Mouse (Mus musculus): ENCODE results near the gene Dapk3. TPM values are rescaled to one million over a fixed set of nuclear protein-coding genes. Genes with fewer than 3 reads are reported as not detected.

Dapk3 gene
- polyA plus RNA-seq, 1 experiment from 2014 or later: 49.0 TPM

DNA sequence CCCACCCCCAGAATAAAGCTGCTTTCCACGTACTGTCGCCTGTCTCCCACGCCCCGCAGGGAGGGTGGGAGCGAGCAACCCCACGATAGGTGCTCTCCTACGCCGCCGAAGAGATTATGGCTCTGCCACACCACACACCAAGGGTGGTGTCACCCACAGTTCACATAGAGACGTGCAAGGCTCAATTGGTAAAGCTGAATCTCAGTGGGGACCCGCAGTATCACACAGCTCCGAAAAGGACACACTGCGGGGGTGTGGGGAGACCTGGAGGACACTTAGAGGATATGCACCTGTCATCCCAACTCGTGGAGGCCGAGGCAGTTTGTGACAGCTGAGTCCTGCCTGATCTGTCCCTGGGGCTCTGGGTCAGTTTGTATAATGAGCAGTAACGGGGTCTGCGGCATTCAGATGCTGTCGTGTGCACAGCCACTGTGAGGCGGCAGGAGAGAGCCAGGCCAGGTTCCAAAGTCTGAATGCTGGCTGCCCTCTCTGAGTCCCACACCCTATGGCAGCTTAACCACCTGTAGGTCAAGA, 10.2 kb downstream of the Dapk3 start:
- Histone ChIP-seq H3K27ac (ENCODE audit: low read depth, low read length) (peak overlapping the region; percentile 98), H3K36me3 (ENCODE audit: control insufficient read depth, insufficient read depth, low read length) (peaks cover 11% of the 10 kb centered on the region), H3K9me3 (ENCODE audit: control insufficient read depth, low read length) (no peaks in the 10 kb centered on the region), H3K4me3 (ENCODE audit: low read length) (peak overlapping the region; percentile 63), H3K4me2 (ENCODE audit: low read length) (peak overlapping the region; percentile 75), H3K4me1 (ENCODE audit: control insufficient read depth, insufficient read depth, low read depth, low read length) (peaks cover 19% of the 10 kb centered on the region), H3K27me3 (replicated peaks; ENCODE audit: control insufficient read depth, insufficient read depth, low read length) (peaks cover 14% of the 10 kb centered on the region), H3K9ac (ENCODE audit: low read depth, low read length) (peak overlapping the region; percentile 85)
- under 1% methylated on average over 19 of the region's 19 CpGs for WGBS
- ATAC-seq: peak; percentile 48; the same call in 1 of the 2 replicates

- WGBS: 14% methylated on average over 37 of the region's 37 CpGs
- Histone ChIP-seq H3K9ac (ENCODE audit: low read depth, low read length) (peak overlapping the region; percentile 35), H3K4me1 (ENCODE audit: control insufficient read depth, insufficient read depth, low read depth, low read length) (peaks cover 19% of the 10 kb centered on the region), H3K27me3 (replicated peaks; ENCODE audit: control insufficient read depth, insufficient read depth, low read length) (peaks cover 14% of the 10 kb centered on the region), H3K4me2 (ENCODE audit: low read length) (no peak overlapping the region), H3K4me3 (ENCODE audit: low read length) (no peak overlapping the region), H3K36me3 (ENCODE audit: control insufficient read depth, insufficient read depth, low read length) (peaks cover 11% of the 10 kb centered on the region), H3K27ac (ENCODE audit: low read depth, low read length) (no peak overlapping the region), H3K9me3 (ENCODE audit: control insufficient read depth, low read length) (no peaks in the 10 kb centered on the region)
- no peak for ATAC-seq
Observed at GRCm38 (mm10) chr10:81193991-81194774, 11.4 kb downstream of the Dapk3 start.

DNA sequence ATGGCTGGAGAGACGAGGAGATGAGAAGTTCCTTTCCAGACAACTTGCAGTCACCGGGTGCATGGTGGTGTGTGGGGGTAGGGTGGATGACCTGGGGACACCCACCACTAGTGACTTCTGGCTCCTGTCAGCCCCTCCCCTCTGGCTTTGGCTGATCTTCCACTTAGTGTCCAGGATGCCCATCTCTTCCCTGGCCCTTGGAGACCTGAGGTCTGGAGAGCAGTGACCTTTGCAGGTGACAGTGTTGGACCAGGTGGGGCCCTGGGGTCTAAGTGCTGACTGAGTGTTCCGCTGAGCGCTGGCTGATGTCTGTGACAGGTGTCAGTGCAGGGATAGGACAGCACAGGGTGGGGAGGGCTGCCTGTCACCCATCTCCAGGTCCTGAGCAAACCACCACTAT, 12.5 kb downstream of the Dapk3 start:
- WGBS: 81% methylated on average over 4 of the region's 4 CpGs
- Histone ChIP-seq H3K27me3 (replicated peaks; ENCODE audit: control insufficient read depth, insufficient read depth, low read length) (peaks cover 14% of the 10 kb centered on the region), H3K9me3 (ENCODE audit: control insufficient read depth, low read length) (no peaks in the 10 kb centered on the region), H3K4me1 (ENCODE audit: control insufficient read depth, insufficient read depth, low read depth, low read length) (peaks cover 19% of the 10 kb centered on the region), H3K4me3 (ENCODE audit: low read length) (no peak overlapping the region), H3K9ac (ENCODE audit: low read depth, low read length) (no peak overlapping the region), H3K4me2 (ENCODE audit: low read length) (no peak overlapping the region), H3K27ac (ENCODE audit: low read depth, low read length) (no peak overlapping the region), H3K36me3 (ENCODE audit: control insufficient read depth, insufficient read depth, low read length) (peaks cover 4% of the 10 kb centered on the region)
- no peak for ATAC-seq

GRCm38 (mm10) chr10:81196470-81197065, 13.8 kb downstream of the Dapk3 start:
- H3K4me2 ChIP-seq (ENCODE audit: low read length): no peak overlapping the region

DNA sequence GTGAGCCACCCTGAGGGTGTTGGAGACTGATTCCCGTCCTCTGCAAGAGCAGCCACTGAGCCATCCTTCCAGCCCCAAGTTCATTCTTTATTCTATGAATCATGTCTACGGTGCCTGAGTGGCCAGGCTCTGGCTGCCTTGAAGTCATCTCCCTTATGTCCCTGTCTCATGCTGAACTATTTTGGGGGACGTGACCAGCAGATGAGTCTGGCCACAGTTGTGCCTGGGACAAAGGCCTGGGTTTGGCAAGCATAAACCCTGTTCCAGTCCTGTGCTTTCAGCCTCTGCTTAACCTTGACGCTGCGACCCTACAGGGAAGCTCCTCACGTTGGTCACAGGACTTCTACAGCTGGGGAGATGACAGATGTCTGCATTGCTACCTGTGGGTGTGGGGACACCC, 14.5 kb downstream of the Dapk3 start:
- no peak overlapping the region; the same call in 1 of the 2 replicates for H3K9ac ChIP-seq (ENCODE audit: low read depth, low read length)
- WGBS: 49% methylated on average over 6 of the region's 6 CpGs
- peaks cover 14% of the 10 kb centered on the region for H3K4me1 ChIP-seq (ENCODE audit: control insufficient read depth, insufficient read depth, low read depth, low read length)
- no peak overlapping the region for H3K4me2 ChIP-seq (ENCODE audit: low read length)
- no peaks in the 10 kb centered on the region for H3K9me3 ChIP-seq (ENCODE audit: control insufficient read depth, low read length)
- peaks cover 14% of the 10 kb centered on the region for H3K27me3 ChIP-seq (replicated peaks; ENCODE audit: control insufficient read depth, insufficient read depth, low read length)
- ATAC-seq: no peak
- H3K36me3 ChIP-seq (ENCODE audit: control insufficient read depth, insufficient read depth, low read length): no peaks in the 10 kb centered on the region
- H3K4me3 ChIP-seq (ENCODE audit: low read length): no peak overlapping the region
- no peak overlapping the region for H3K27ac ChIP-seq (ENCODE audit: low read depth, low read length)

More at GRCm38 (mm10) chr10:81196470-81197065, 13.8 kb downstream of the Dapk3 start:
- ATAC-seq: no peak
- H3K27me3 ChIP-seq (replicated peaks; ENCODE audit: control insufficient read depth, insufficient read depth, low read length): peaks cover 14% of the 10 kb centered on the region
- WGBS: 70% methylated on average over 11 of the region's 11 CpGs
- no peak overlapping the region for H3K9ac ChIP-seq (ENCODE audit: low read depth, low read length)
- H3K36me3 ChIP-seq (ENCODE audit: control insufficient read depth, insufficient read depth, low read length): no peaks in the 10 kb centered on the region
- H3K4me3 ChIP-seq (ENCODE audit: low read length): no peak overlapping the region
- no peak overlapping the region for H3K27ac ChIP-seq (ENCODE audit: low read depth, low read length)
- H3K9me3 ChIP-seq (ENCODE audit: control insufficient read depth, low read length): no peaks in the 10 kb centered on the region
- H3K4me1 ChIP-seq (ENCODE audit: control insufficient read depth, insufficient read depth, low read depth, low read length): peaks cover 19% of the 10 kb centered on the region

GRCm38 (mm10) chr10:81198230-81198629, 15.4 kb downstream of the Dapk3 start:
- H3K9me3 ChIP-seq (ENCODE audit: control insufficient read depth, low read length): no peaks in the 10 kb centered on the region
- H3K36me3 ChIP-seq (ENCODE audit: control insufficient read depth, insufficient read depth, low read length): no peaks in the 10 kb centered on the region
- no peak overlapping the region for H3K27ac ChIP-seq (ENCODE audit: low read depth, low read length)
- H3K4me1 ChIP-seq (ENCODE audit: control insufficient read depth, insufficient read depth, low read depth, low read length): peaks cover 10% of the 10 kb centered on the region
- no peak overlapping the region for H3K4me2 ChIP-seq (ENCODE audit: low read length)
- peaks cover 14% of the 10 kb centered on the region for H3K27me3 ChIP-seq (replicated peaks; ENCODE audit: control insufficient read depth, insufficient read depth, low read length)
- WGBS: 2% methylated on average over 9 of the region's 9 CpGs
- H3K4me3 ChIP-seq (ENCODE audit: low read length): no peak overlapping the region
- no peak for ATAC-seq
- no peak overlapping the region for H3K9ac ChIP-seq (ENCODE audit: low read depth, low read length)

DNA sequence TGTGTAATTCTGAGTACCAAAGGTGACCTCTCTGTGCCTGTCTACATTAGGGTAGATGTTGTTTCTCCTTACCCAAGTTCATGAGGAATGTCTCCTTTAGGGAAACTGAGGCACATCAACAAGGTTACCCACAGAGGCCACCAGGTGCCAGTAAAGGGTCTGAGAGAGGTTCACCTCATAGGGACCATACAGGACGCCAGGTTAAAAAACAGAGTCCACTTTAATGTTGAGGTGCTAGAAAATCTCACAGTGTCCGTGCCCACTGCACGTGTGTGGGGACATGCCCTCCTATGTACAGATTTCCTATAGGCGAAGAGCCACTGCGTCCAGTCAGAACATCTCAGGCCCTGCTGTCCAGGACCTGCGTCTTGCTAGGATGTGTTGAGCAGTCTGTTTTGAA, 16.2 kb downstream of the Dapk3 start:
- ATAC-seq: no peak
- Histone ChIP-seq H3K4me3 (ENCODE audit: low read length) (no peak overlapping the region), H3K9ac (ENCODE audit: low read depth, low read length) (no peak overlapping the region), H3K4me2 (ENCODE audit: low read length) (no peak overlapping the region), H3K9me3 (ENCODE audit: control insufficient read depth, low read length) (no peaks in the 10 kb centered on the region), H3K36me3 (ENCODE audit: control insufficient read depth, insufficient read depth, low read length) (no peaks in the 10 kb centered on the region), H3K27ac (ENCODE audit: low read depth, low read length) (no peak overlapping the region), H3K27me3 (replicated peaks; ENCODE audit: control insufficient read depth, insufficient read depth, low read length) (peaks cover 14% of the 10 kb centered on the region), H3K4me1 (ENCODE audit: control insufficient read depth, insufficient read depth, low read depth, low read length) (peaks cover 8% of the 10 kb centered on the region)
- WGBS: 83% methylated on average over 6 of the region's 6 CpGs

DNA sequence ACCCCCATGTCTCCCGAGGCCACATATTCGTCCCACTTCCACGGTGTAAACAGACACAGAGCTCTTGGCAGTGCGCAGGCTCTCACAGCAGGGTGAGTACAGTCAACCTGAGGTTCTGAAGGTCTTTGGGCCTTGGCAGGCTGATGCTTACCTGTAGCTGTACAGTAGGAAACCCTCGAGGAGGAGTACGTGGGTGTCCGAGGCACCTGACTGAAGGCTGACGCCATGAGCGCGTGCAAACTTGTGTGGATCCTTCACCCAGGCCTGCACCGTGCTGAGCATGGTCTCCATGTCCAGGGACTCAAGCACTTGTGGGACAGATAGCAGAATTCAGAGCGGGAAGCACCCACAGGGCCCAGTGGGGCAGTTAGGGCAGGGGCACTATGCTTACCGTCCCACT, 17.3 kb downstream of the Dapk3 start:
- 87% methylated on average over 13 of the region's 13 CpGs for WGBS
- peaks cover 14% of the 10 kb centered on the region for H3K27me3 ChIP-seq (replicated peaks; ENCODE audit: control insufficient read depth, insufficient read depth, low read length)
- no peaks in the 10 kb centered on the region for H3K4me1 ChIP-seq (ENCODE audit: control insufficient read depth, insufficient read depth, low read depth, low read length)
- H3K9ac ChIP-seq (ENCODE audit: low read depth, low read length): no peak overlapping the region
- no peaks in the 10 kb centered on the region for H3K9me3 ChIP-seq (ENCODE audit: control insufficient read depth, low read length)
- no peak overlapping the region for H3K4me3 ChIP-seq (ENCODE audit: low read length)
- H3K36me3 ChIP-seq (ENCODE audit: control insufficient read depth, insufficient read depth, low read length): no peaks in the 10 kb centered on the region
- H3K27ac ChIP-seq (ENCODE audit: low read depth, low read length): no peak overlapping the region
- no peak overlapping the region for H3K4me2 ChIP-seq (ENCODE audit: low read length)
- no peak for ATAC-seq

DNA sequence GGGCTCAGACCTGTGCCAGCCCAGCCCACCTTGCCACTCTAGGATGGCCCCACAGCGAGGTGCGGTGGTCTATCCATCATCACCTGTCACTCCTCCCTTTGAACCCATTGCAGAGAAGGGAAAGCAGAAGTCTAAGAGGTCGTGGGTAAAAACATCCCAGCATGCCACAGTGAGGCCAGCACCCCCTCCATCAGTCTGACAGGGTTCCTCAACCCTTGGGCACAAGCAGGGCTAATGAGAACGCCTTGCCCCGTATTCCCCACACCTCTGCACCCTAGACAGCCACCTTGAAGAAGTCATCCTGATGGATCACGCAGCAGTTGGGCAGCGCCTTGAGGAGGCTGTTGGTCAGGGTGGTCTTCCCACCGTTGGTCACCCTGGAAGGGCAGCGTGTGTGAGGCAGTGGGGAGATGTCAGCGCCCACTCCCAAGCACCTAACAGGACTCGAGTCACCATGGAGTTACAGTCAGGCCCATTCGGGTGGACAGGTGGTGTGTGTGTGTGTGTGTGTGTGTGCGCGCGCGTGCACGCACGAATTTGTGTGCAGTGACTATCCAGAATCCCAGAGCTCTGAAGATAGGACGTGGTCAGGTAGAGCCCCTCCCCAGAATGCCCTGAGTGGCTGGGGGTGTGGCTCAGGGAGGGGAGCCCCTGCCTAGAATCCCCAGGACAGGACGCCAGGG, 17.9 kb downstream of the Dapk3 start:
- Histone ChIP-seq H3K9ac (ENCODE audit: low read depth, low read length) (no peak overlapping the region), H3K36me3 (ENCODE audit: control insufficient read depth, insufficient read depth, low read length) (no peaks in the 10 kb centered on the region), H3K4me1 (ENCODE audit: control insufficient read depth, insufficient read depth, low read depth, low read length) (no peaks in the 10 kb centered on the region), H3K4me3 (ENCODE audit: low read length) (no peak overlapping the region), H3K9me3 (ENCODE audit: control insufficient read depth, low read length) (no peaks in the 10 kb centered on the region), H3K27ac (ENCODE audit: low read depth, low read length) (no peak overlapping the region), H3K4me2 (ENCODE audit: low read length) (no peak overlapping the region), H3K27me3 (replicated peaks; ENCODE audit: control insufficient read depth, insufficient read depth, low read length) (peaks cover 11% of the 10 kb centered on the region)
- WGBS: 79% methylated on average over 20 of the region's 20 CpGs
- ATAC-seq: no peak
